9 mouse cellular contexts compared by ENCODE assay signal in genomic region chr2:131827999-131828975, GRCm38 (mm10). TPM values are rescaled to one million over a fixed set of nuclear protein-coding genes. Genes with fewer than 3 reads are reported as not detected.
DNase-seq lines count a peak whose midpoint lies in the region; ATAC-seq and TF ChIP-seq lines count a peak whose summit lies in the region.
"Had no signal": no experiment of that assay in that cellular context is flagged by ENCODE, and none has a peak within 500 bp of the region (broad histone marks: within the 10 kb centered on the region; RNA-seq: fewer than 3 reads in every experiment).

No protein-coding gene starts in this region.

- ATAC-seq in G1E (ENCODE audit: extremely low read depth, insufficient number of reproducible peaks, low FRiP score, poor library complexity, severe bottlenecking) = no peak
- ATAC-seq in granulocyte monocyte progenitor cell, adult 5-6 weeks (replicated peaks; ENCODE audit: poor library complexity, severe bottlenecking) = peak; percentile 46; the same call in 1 of the 2 replicates
- ATAC-seq in liver, embryonic 15.5 days (ENCODE audit: insufficient read depth) = no peak
- ATAC-seq in neural tube, embryonic 12.5 days (ENCODE audit: low FRiP score, low read depth) = 0 out of 2 replicates have a peak, but pooled peaks have one; percentile 8
- ATAC-seq in megakaryocyte-erythroid progenitor cell, adult 5-6 weeks (replicated peaks; ENCODE audit: low FRiP score, low TSS enrichment, poor library complexity, severe bottlenecking) = no peak

- H3K27me3 ChIP-seq in C2C12 (ENCODE audit: control insufficient read depth, insufficient read depth, insufficient read length) = no peaks in the 10 kb centered on the region
- H3K27me3 ChIP-seq in G1E (ENCODE audit: insufficient read depth, low read length) = no peaks in the 10 kb centered on the region
- H3K27me3 ChIP-seq in liver, embryonic 15.5 days = no peaks in the 10 kb centered on the region
- no peaks in the 10 kb centered on the region for H3K27me3 ChIP-seq in neural tube, embryonic 12.5 days (replicated peaks)

- H3K79me2 ChIP-seq in C2C12 (ENCODE audit: control insufficient read depth, insufficient read depth) = no peaks in the 10 kb centered on the region

- H3K27ac ChIP-seq in liver, embryonic 15.5 days (replicated peaks) = peak overlapping the region; percentile 96
- no peak overlapping the region for H3K27ac ChIP-seq in neural tube, embryonic 12.5 days

- H3K4me1 ChIP-seq in G1E (ENCODE audit: insufficient read depth, low read depth, low read length) = peaks cover 59% of the 10 kb centered on the region
- H3K4me1 ChIP-seq in liver, embryonic 15.5 days (replicated peaks) = peaks cover 53% of the 10 kb centered on the region
- H3K4me1 ChIP-seq in neural tube, embryonic 12.5 days = no peaks in the 10 kb centered on the region

- no peak overlapping the region for H3K9ac ChIP-seq in liver, embryonic 15.5 days
- no peak overlapping the region for H3K9ac ChIP-seq in neural tube, embryonic 12.5 days

- no peak overlapping the region for H3ac ChIP-seq in C2C12 (ENCODE audit: control insufficient read depth, insufficient read length, low read depth)

- DNase-seq in G1E (ENCODE audit: low spot score) = no peak
- DNase-seq in cerebellum, postnatal 10 days = peak; percentile 81 to 91
- peak; percentile 84 for DNase-seq in kidney, adult 9 months

- H3K36me3 ChIP-seq in C2C12 (ENCODE audit: control insufficient read depth, insufficient read depth) (no peaks in the 10 kb centered on the region), G1E (replicated peaks) (no peaks in the 10 kb centered on the region)
- H3K36me3 ChIP-seq in liver, embryonic 15.5 days (replicated peaks) = no peaks in the 10 kb centered on the region
- no peaks in the 10 kb centered on the region for H3K36me3 ChIP-seq in neural tube, embryonic 12.5 days

- 39% methylated on average over 18 of the region's 18 CpGs for WGBS in liver, embryonic 15.5 days (ENCODE audit: insufficient replicate concordance)
- 49% methylated on average over 18 of the region's 18 CpGs for WGBS in neural tube, embryonic 12.5 days

- H3K4me2 ChIP-seq in liver, embryonic 15.5 days = peak overlapping the region; percentile 55; the same call in 1 of the 2 replicates
- peak overlapping the region; percentile 7; the same call in 1 of the 2 replicates for H3K4me2 ChIP-seq in neural tube, embryonic 12.5 days (replicated peaks)

- H3K9me3 ChIP-seq in G1E (replicated peaks) = peaks cover 11% of the 10 kb centered on the region
- H3K9me3 ChIP-seq in liver, embryonic 15.5 days (replicated peaks) = no peaks in the 10 kb centered on the region
- peaks cover 3% of the 10 kb centered on the region; the same call in 1 of the 2 replicates for H3K9me3 ChIP-seq in neural tube, embryonic 12.5 days

- H3K4me3 ChIP-seq in C2C12 (ENCODE audit: insufficient read depth, poor library complexity, severe bottlenecking) (no peak overlapping the region), G1E (ENCODE audit: low read depth, low read length) (no peak overlapping the region)
- no peak overlapping the region for H3K4me3 ChIP-seq in liver, embryonic 15.5 days (replicated peaks)
- H3K4me3 ChIP-seq in neural tube, embryonic 12.5 days = no peak overlapping the region

- no peaks in the 10 kb centered on the region for H3K79me3 ChIP-seq in C2C12 (ENCODE audit: low read depth)

- TF ChIP-seq CTCF in C2C12 (IDR thresholded peaks at IDR 0.05; ENCODE audit: control insufficient read depth, insufficient read depth, insufficient read length) (no peak), G1E (IDR thresholded peaks at IDR 0.05; ENCODE audit: low read depth, low read length) (peak; percentile 44; the same call in 1 of the 2 replicates)

TF ChIP-seq in C2C12, 6 proteins besides CTCF, POLR2A, EP300 and RAD21:
- TF ChIP-seq FOSL1 (IDR thresholded peaks at IDR 0.05; ENCODE audit: insufficient read depth, low read length, poor library complexity, severe bottlenecking) = no peak
- peak; percentile 75 for TF ChIP-seq CEBPB (IDR thresholded peaks at IDR 0.05; ENCODE audit: low read depth)

RNA-seq across cellular contexts. Expression of gene Erv3, which starts 31.3 kb away (rescaled TPM):
- not detected for polyA plus RNA-seq in C2C12 (2012; fragmentation: generic; extraction: Trizol)
- 393 and 534 TPM in 2 replicates for total RNA-seq in G1E (2014; fragmentation: Nextera tagmentation)
- 60.3 and 62.5 TPM in 2 replicates for total RNA-seq in G1E (2017)
- polyA plus RNA-seq in G1E (2012) = 5.2 and 5.9 TPM in 2 replicates
- total RNA-seq in granulocyte monocyte progenitor cell, adult 5-6 weeks (2014; fragmentation: Nextera tagmentation) = not detected in 2 replicates
- total RNA-seq in granulocyte monocyte progenitor cell, adult 5-6 weeks (2017) = not detected in 2 replicates
- polyA plus RNA-seq in liver, embryonic 15.5 days (2015; fragmentation: Nextera tagmentation; extraction: Ambion mirVana) = not detected in 2 replicates
- polyA plus RNA-seq in neural tube, embryonic 12.5 days (2016; fragmentation: Nextera tagmentation; extraction: Ambion mirVana) = not detected in 2 replicates
- not detected in 2 replicates for total RNA-seq in megakaryocyte-erythroid progenitor cell, adult 5-6 weeks (2014; fragmentation: Nextera tagmentation)
- total RNA-seq in megakaryocyte-erythroid progenitor cell, adult 5-6 weeks (2017) = not detected in 2 replicates
- polyA plus RNA-seq: intestine, embryonic 14.5 days had no signal

Comparison
In these comparisons a context has a peak if more than half of its experiments do, and no peak if none do; other contexts are left out.
1. ATAC-seq: peak in granulocyte monocyte progenitor cell, adult 5-6 weeks (single experiment) and neural tube, embryonic 12.5 days (single experiment); none in G1E (single experiment), liver, embryonic 15.5 days (single experiment) and megakaryocyte-erythroid progenitor cell, adult 5-6 weeks (single experiment).